Mouse (Mus musculus): ENCODE measurements around the gene Nr1i3. TPM values are rescaled to one million over a fixed set of nuclear protein-coding genes. Genes with fewer than 3 reads are reported as not detected.
"Not testable (repeated sequence)": the region's sequence is repeated elsewhere in the genome, so short reads cannot be mapped to it uniquely, and the experiment has no call there.

Nr1i3 gene
- total RNA-seq, 2 experiments from 2014 or later = 0.12 to 0.15 TPM

- no peak for DNase-seq (ENCODE audit: extremely low spot score in 1 of 2, low spot score in 1 of 2)
Observed at GRCm38 (mm10) chr1:171226780-171227179, 13.0 kb downstream of the Nr1i3 start.

- DNase-seq (ENCODE audit: extremely low spot score in 1 of 2, low spot score in 1 of 2) = no peak
Observed at GRCm38 (mm10) chr1:171227879-171228278, 14.1 kb downstream of the Nr1i3 start.

DNA sequence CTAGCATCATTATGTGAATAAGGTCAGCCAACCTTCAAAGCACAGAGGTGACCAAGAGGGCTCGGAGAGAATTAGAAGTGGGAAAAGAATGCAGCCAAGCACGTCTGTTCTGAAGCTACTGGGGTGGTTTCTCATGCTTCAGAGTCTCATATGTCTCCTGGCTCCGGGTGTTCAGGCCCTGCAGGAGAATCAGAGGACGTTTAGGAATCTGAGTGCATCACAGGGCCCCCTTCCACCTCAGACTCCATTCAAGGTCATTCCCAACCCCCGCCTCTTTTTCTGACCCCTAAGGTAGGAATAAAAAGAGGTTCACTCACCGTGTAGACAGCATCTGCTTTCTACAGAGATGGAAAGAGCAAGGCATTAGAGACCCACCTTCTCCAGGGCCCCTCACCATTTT lies 16.0 kb downstream of the Nr1i3 start:
- DNase-seq (ENCODE audit: extremely low spot score in 1 of 2, low spot score in 1 of 2) = no peak

DNA sequence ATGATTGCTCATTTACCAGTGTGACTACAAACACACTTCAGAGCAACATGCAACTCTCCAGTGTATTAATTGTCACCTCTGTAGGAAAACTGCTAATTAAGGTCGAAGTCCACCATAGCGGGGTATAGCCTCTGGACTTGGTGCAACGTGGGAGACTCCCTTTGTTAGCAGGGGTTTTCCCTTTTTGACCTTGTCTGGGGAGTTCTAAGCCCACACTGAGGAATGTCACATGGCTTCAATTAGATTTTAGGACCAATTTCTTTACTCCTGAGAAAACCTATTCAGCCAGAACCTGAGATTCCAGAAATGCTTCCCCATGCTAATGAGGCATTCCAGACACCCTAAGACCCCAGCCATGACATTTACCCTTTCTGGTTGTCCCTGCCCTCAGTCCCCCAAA lies 16.4 kb downstream of the Nr1i3 start:
- no peak for DNase-seq (ENCODE audit: extremely low spot score in 1 of 2, low spot score in 1 of 2)

GRCm38 (mm10) chr1:171231844-171232243 lies 18.1 kb downstream of the Nr1i3 start:
- DNase-seq (ENCODE audit: extremely low spot score in 1 of 2, low spot score in 1 of 2) = no peak

- no peak for DNase-seq (ENCODE audit: extremely low spot score in 1 of 2, low spot score in 1 of 2)
Observed at GRCm38 (mm10) chr1:171232348-171232747, 18.6 kb downstream of the Nr1i3 start.

GRCm38 (mm10) chr1:171232800-171233730 lies 19.3 kb downstream of the Nr1i3 start:
- DNase-seq (ENCODE audit: extremely low spot score in 1 of 2, low spot score in 1 of 2) = no peak

- DNase-seq (ENCODE audit: extremely low spot score in 1 of 2, low spot score in 1 of 2) = no peak
Observed at GRCm38 (mm10) chr1:171234126-171234525, 20.4 kb downstream of the Nr1i3 start, which contains the start of gene Fcer1g. TSS of gene Fcer1g (minus strand) at chr1:171234365.

- DNase-seq (ENCODE audit: extremely low spot score in 1 of 2, low spot score in 1 of 2) = no peak
Observed at GRCm38 (mm10) chr1:171234538-171234937, 20.8 kb downstream of the Nr1i3 start.

GRCm38 (mm10) chr1:171235791-171236190 lies 22.0 kb downstream of the Nr1i3 start:
- no peak for DNase-seq (ENCODE audit: extremely low spot score in 1 of 2, low spot score in 1 of 2)

DNA sequence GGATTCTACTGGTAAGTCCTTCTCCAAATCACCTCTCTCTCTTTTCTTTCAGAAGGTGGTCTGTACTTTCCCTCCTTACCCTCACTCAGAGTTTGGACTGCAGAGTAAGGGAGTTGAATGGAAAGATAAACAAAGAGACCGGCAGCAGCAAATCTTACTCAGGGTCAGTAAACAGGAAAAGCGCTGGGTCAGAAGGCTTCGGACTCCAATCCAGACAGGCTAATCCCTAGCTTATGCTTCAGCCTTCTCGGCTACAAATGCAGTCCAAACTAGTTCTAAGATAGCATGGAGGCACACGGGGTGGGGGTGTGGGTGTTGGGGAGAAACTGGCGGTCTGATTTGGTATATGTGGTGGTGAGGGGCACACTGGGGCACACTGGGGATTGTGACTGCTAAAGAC lies 23.7 kb downstream of the Nr1i3 start:
- DNase-seq (ENCODE audit: extremely low spot score in 1 of 2, low spot score in 1 of 2) = no peak

GRCm38 (mm10) chr1:171238463-171238862 lies 24.7 kb downstream of the Nr1i3 start:
- DNase-seq (ENCODE audit: extremely low spot score in 1 of 2, low spot score in 1 of 2) = peak in 1 of 2 experiments; percentile 49

GRCm38 (mm10) chr1:171239992-171240744 lies 26.4 kb downstream of the Nr1i3 start:
- no peak for DNase-seq (ENCODE audit: extremely low spot score in 1 of 2, low spot score in 1 of 2)

GRCm38 (mm10) chr1:171240911-171241310 lies 27.1 kb downstream of the Nr1i3 start:
- no peak for DNase-seq (ENCODE audit: extremely low spot score in 1 of 2, low spot score in 1 of 2)

DNA sequence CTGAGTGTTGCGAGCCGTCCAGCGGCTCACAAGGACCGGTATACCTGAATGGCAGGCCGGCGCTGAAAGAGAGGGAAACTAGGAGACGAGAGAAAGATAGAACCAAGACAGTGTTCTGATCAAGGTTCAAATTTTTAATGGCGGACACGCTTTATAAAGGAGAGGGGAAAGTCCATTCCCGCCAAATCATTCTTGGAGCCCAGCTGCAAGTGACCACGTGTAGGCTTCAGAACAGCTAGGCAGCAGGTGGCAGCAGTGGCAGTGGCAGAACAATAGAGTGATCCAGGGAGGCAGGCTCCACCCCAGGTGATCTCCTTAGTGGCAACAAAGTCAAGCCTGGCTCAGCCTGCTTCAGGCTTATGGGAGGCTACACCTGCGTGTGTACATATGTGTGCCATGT lies 28.2 kb downstream of the Nr1i3 start:
- DNase-seq (ENCODE audit: extremely low spot score in 1 of 2, low spot score in 1 of 2) = not testable (repeated sequence)

DNA sequence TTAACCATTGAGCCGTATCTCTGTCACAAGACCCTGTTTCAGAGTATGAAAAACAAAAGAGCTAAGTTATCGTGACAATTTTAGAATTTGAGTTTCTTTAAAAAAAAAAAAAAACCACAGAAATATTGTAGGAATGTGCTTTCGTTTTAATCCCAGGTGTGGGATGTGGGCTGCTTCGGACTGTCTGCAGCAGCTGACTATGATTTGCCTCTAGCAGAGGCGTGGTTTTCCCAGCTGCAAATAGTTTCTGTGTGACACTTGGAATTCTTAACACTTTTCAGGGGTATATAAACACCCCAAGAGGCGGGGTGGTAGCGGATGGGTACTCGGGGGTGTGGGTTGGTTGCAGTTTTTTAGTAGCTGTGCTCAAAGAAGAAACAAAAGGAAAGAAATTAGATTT lies 31.6 kb downstream of the Nr1i3 start:
- DNase-seq (ENCODE audit: extremely low spot score in 1 of 2, low spot score in 1 of 2) = no peak

GRCm38 (mm10) chr1:171246709-171247452 lies 33.1 kb downstream of the Nr1i3 start:
- peak; percentile 98 for DNase-seq (ENCODE audit: extremely low spot score in 1 of 2, low spot score in 1 of 2)

DNA sequence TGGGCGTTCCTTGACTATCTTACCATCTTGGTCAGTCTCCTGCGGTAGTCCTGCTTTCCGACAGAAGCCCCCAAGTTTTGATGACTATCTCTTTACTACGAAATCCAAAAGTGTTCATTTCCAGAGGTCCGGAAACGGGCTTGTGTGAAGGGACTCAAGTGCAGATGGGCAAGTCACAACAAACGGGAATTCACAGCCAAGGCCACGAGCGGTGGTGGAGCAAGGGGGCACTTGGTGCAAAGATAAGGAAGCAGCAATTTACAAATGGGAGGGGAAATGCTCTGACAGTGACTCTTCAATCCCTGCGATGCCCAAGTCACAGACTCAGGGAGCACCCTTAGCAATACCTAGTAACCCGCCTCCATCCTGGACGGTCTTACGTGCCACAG lies 33.7 kb downstream of the Nr1i3 start:
- no peak for DNase-seq (ENCODE audit: extremely low spot score in 1 of 2, low spot score in 1 of 2)

GRCm38 (mm10) chr1:171247916-171248315 lies 34.1 kb downstream of the Nr1i3 start:
- DNase-seq (ENCODE audit: extremely low spot score in 1 of 2, low spot score in 1 of 2) = no peak

GRCm38 (mm10) chr1:171248386-171249226 lies 34.8 kb downstream of the Nr1i3 start:
- no peak for DNase-seq (ENCODE audit: extremely low spot score in 1 of 2, low spot score in 1 of 2)

Data from layer of hippocampus, postnatal 25 days (tissue).